Mouse (Mus musculus) brain, embryonic 14.5 days (tissue): ENCODE measurements around the gene Pi4ka.

Experiments used
- CTCF ChIP-seq: fragments of 200-500 bp; IDR thresholded peaks from 2 replicates; pipeline ENCODE4 v1.5.1; 2012; ENCODE audit warnings: inconsistent platforms, mild to moderate bottlenecking, moderate library complexity, borderline replicate concordance; ENCODE audit not compliant: insufficient read depth, insufficient read length; ENCODE audit errors: extremely low read depth
- POLR2A ChIP-seq: fragments of 200-500 bp; IDR thresholded peaks from 2 replicates; pipeline ENCODE4 v1.6.1; 2012; ENCODE audit warnings: mild to moderate bottlenecking, inconsistent platforms, borderline replicate concordance; ENCODE audit not compliant: poor library complexity, insufficient read depth, insufficient read length, severe bottlenecking; ENCODE audit errors: extremely low read depth

GRCm38 (mm10) chr16:17402855-17403254 is 3.3 kb downstream of the Pi4ka start:
- TF ChIP-seq POLR2A (no peak), CTCF (peak; percentile 36; the same call in 1 of the 2 replicates)
